Mouse (Mus musculus): ENCODE data around the gene Srrm2. TPM values are rescaled to one million over a fixed set of nuclear protein-coding genes. Genes with fewer than 3 reads are reported as not detected.

Srrm2 gene
- polyA plus RNA-seq, 1 experiment from 2014 or later: 502 TPM

DNA sequence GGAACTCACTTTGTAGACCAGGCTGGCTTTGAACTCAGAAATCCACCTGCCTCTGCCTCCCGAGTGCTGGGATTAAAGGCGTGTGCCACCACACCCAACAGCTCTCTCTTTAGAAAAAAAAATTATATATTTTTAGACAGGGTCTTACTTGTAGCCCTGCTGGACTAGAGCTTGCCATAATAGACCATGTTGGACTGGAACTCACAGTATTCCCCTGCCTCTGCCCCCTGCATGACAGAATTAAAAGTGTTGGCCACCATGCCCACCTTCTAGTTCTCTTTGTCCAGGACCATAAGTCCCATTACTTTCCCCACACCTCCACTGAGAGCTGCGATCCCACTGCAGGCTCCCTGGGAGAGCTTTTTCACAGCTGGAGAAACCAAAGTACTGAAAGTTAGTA lies 42.9 kb upstream of the Srrm2 start:
- no peak for ATAC-seq (ENCODE audit: low FRiP score, low read depth)
- Histone ChIP-seq H3K4me3 (no peak overlapping the region), H3K9ac (no peak overlapping the region), H3K36me3 (peaks cover 13% of the 10 kb centered on the region), H3K4me1 (replicated peaks) (peaks cover 22% of the 10 kb centered on the region), H3K27ac (replicated peaks) (no peak overlapping the region), H3K9me3 (no peaks in the 10 kb centered on the region), H3K27me3 (peaks cover 36% of the 10 kb centered on the region), H3K4me2 (no peak overlapping the region)
- WGBS: 82% methylated on average over 3 of the region's 3 CpGs

DNA sequence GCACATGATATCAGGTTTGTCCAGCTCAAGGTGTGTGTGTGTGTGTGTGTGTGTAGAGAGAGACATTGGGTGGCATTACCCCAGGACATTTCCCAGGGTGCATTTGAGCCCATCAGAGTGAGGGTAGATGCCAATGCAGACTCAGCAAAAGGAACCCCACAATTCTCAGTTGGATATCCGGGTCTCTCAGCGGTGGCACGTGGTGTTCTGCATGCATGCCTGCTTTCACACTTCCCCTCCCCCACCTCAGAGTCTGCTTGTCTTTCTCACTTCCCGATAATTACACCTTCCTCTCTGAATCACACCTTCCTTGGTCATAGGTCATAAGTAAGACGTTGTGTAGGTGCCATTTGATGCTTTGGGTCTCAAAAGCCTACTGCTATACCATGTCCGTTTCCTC lies 42.3 kb upstream of the Srrm2 start:
- Histone ChIP-seq H3K9me3 (no peaks in the 10 kb centered on the region), H3K4me3 (no peak overlapping the region), H3K4me1 (replicated peaks) (peaks cover 19% of the 10 kb centered on the region), H3K27ac (replicated peaks) (no peak overlapping the region), H3K9ac (no peak overlapping the region), H3K27me3 (peaks cover 31% of the 10 kb centered on the region), H3K4me2 (no peak overlapping the region), H3K36me3 (peaks cover 19% of the 10 kb centered on the region)
- ATAC-seq (ENCODE audit: low FRiP score, low read depth): no peak
- WGBS: 42% methylated on average over 6 of the region's 6 CpGs

DNA sequence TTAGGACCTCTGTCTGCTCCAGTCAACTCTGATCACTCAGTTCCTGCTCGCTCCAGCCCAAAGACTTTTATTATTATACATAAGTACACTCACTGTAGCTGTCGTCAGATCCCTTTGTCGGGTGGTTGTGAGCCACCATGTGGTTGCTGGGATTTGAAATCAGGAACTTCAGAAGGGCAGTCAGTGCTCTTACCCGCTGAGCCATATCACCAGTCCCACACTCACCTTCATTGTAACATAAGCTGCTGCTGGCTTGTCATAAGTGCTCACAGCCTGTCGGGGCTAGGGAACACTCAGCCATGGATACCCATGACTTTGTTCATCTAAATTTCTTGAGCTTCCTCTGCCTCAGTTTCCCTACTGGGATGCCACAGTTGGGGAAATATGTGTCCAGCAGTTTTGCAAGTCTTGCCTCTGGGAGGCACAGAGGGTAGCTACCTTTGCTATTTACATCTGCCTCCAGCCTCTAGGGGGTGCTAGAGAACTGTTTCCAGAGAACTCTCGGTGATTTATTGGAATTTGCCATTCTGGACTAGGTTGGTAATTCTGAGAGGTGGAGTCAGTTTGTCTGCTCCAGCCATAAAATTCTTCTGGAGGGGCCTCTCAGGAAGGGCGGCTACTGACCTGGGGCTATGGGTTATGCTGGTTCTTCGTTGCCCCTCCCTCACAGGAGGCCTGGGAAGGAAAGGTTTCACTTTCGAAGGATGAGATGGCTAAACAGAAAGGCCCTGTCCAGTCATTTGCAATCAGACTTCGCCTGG lies 41.5 kb upstream of the Srrm2 start:
- peaks cover 19% of the 10 kb centered on the region for H3K4me1 ChIP-seq (replicated peaks)
- no peak overlapping the region for H3K4me2 ChIP-seq
- no peaks in the 10 kb centered on the region for H3K9me3 ChIP-seq
- no peak overlapping the region for H3K4me3 ChIP-seq
- peaks cover 23% of the 10 kb centered on the region for H3K27me3 ChIP-seq
- WGBS: 34% methylated on average over 10 of the region's 10 CpGs
- no peak for ATAC-seq (ENCODE audit: low FRiP score, low read depth)
- H3K9ac ChIP-seq: no peak overlapping the region
- H3K36me3 ChIP-seq: peaks cover 27% of the 10 kb centered on the region
- H3K27ac ChIP-seq (replicated peaks): no peak overlapping the region

DNA sequence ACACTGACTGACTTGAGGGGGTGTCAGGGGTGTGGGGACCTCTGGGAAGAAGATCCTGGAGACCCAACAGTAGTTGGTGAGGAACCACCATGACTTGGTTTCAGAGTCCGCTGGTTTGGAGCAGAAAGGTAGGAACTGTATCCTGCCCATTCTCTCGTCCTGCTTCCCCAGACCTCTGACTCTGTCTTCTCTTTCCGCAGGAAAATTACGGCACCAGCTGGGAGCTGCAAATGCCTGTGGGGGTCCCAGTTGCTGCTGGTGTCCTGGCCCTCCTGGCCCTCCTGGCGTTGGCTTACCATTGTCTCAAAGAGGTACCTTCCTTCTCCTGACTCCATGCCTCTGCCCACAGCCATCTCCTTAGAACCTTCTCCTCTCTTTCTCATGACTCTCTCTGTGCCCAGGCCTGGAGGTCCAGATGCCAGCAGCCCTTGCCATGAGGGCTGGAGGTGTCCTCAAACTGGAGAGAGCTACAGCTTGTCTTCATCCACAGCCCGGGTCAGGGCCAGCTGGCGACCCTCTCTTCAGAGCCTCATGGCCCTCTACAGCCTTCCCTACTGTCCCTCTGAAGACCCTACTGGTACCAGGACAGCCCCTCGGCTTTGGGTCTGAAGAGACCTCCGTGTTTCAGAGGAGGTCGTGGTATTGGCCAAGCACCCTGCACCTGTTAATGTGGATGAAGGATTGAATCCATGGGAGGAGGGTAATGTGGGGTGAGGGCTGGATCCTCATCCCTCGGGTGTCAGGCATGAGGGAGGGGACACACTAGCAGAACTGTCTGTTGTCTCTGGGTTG lies 40.7 kb upstream of the Srrm2 start:
- 78% methylated on average over 11 of the region's 11 CpGs for WGBS
- ATAC-seq (ENCODE audit: low FRiP score, low read depth): no peak
- no peak overlapping the region for H3K4me2 ChIP-seq
- peaks cover 17% of the 10 kb centered on the region for H3K27me3 ChIP-seq
- no peaks in the 10 kb centered on the region for H3K9me3 ChIP-seq
- no peak overlapping the region for H3K9ac ChIP-seq
- H3K4me3 ChIP-seq: no peak overlapping the region
- no peak overlapping the region for H3K27ac ChIP-seq (replicated peaks)
- H3K4me1 ChIP-seq (replicated peaks): peaks cover 18% of the 10 kb centered on the region
- peaks cover 34% of the 10 kb centered on the region for H3K36me3 ChIP-seq

DNA sequence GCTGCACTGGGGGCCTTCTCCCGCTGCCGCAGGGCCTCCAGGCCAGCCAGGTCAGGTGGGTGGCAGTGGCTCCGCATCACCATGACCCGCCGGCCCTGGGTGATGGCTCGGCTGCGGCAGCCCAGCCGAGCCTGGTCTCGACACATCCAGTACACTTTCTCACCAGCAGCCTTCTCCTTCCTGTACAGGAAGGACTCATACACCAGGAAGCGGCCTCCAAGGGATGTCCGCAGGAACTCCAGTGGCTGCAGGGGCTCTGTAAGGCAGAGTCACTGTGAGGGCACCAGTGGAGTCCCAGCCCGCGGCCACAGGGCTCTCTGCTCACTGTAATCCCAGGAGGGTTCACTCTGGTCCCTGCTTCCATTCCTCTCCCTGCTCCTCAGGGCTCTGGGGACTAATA lies 34.6 kb upstream of the Srrm2 start:
- H3K27me3 ChIP-seq: no peaks in the 10 kb centered on the region
- H3K27ac ChIP-seq (replicated peaks): no peak overlapping the region
- H3K9me3 ChIP-seq: no peaks in the 10 kb centered on the region
- no peaks in the 10 kb centered on the region for H3K4me1 ChIP-seq (replicated peaks)
- H3K36me3 ChIP-seq: peaks cover 91% of the 10 kb centered on the region
- no peak overlapping the region for H3K4me2 ChIP-seq
- H3K4me3 ChIP-seq: no peak overlapping the region
- ATAC-seq (ENCODE audit: low FRiP score, low read depth): no peak
- WGBS: 93% methylated on average over 13 of the region's 13 CpGs
- no peak overlapping the region for H3K9ac ChIP-seq

DNA sequence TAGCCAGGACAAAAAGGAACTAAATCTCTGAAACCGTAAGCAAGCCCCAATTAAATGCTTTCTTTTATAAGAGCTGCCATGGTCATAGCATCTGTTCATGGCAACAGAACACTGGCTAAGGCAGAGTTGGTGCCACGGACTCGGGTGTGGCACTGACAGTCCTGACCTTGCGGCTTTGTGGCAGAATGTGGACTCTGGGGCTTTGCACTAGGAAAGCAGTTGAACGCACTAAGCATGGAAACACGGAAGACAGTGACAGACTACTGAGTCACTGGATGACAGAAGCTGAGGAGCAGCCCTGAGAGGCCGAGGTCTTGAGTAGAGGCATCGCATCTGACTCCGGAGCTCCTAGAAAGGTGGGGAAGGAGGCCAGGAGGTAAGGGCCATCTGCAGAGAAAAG lies 32.8 kb upstream of the Srrm2 start:
- Histone ChIP-seq H3K9ac (no peak overlapping the region), H3K36me3 (peaks cover 95% of the 10 kb centered on the region), H3K4me1 (replicated peaks) (no peaks in the 10 kb centered on the region), H3K4me3 (no peak overlapping the region), H3K27me3 (no peaks in the 10 kb centered on the region), H3K27ac (replicated peaks) (no peak overlapping the region), H3K4me2 (no peak overlapping the region), H3K9me3 (no peaks in the 10 kb centered on the region)
- 94% methylated on average over 9 of the region's 9 CpGs for WGBS
- no peak for ATAC-seq (ENCODE audit: low FRiP score, low read depth)

DNA sequence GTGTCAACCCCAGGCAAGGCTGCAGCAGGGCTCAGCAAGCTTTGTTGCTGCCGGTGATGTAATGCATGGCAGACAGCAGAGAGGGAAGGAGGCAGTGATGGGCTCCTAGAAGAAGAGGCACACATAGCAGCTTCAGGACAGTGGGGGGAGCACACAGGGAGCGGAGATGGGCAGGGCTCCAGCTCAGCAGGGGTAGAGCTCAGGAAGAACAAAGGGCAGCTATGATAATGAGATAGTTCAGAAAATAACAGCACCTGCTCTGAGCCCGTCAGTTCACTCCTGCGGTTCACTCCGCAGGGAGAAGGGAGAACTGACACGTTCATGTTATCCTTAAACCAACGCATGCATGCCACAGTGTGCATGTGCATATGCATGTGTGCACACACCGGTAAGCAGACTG lies 31.5 kb upstream of the Srrm2 start:
- Histone ChIP-seq H3K4me1 (replicated peaks) (no peaks in the 10 kb centered on the region), H3K9me3 (no peaks in the 10 kb centered on the region), H3K27me3 (no peaks in the 10 kb centered on the region), H3K4me2 (no peak overlapping the region), H3K9ac (no peak overlapping the region), H3K36me3 (peaks cover 83% of the 10 kb centered on the region), H3K27ac (replicated peaks) (no peak overlapping the region), H3K4me3 (no peak overlapping the region)
- no peak for ATAC-seq (ENCODE audit: low FRiP score, low read depth)
- 53% methylated on average over 8 of the region's 8 CpGs for WGBS

DNA sequence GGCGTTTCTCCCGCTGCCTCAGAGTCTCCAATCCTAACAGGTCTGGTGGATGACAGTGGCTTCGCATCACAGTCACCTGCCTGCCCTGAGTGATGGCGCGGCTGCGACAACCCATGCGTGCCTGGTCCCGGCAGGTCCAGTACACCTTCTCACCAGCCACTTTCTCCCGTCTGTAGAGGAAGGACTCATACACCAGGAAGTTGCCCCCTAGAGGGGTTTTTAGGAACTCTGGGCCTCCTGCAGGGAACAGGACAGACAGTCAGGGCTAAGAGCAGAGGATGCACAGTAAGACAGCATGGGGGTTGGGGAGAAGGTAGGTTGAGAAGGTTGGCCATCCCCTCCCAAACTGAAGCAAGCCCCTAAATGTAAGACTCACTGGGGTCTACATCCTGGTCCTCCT lies 30.1 kb upstream of the Srrm2 start:
- Histone ChIP-seq H3K9me3 (no peaks in the 10 kb centered on the region), H3K9ac (no peak overlapping the region), H3K27me3 (no peaks in the 10 kb centered on the region), H3K27ac (replicated peaks) (no peak overlapping the region), H3K4me3 (no peak overlapping the region), H3K36me3 (peaks cover 69% of the 10 kb centered on the region), H3K4me2 (no peak overlapping the region), H3K4me1 (replicated peaks) (no peaks in the 10 kb centered on the region)
- 95% methylated on average over 9 of the region's 9 CpGs for WGBS
- no peak for ATAC-seq (ENCODE audit: low FRiP score, low read depth)

DNA sequence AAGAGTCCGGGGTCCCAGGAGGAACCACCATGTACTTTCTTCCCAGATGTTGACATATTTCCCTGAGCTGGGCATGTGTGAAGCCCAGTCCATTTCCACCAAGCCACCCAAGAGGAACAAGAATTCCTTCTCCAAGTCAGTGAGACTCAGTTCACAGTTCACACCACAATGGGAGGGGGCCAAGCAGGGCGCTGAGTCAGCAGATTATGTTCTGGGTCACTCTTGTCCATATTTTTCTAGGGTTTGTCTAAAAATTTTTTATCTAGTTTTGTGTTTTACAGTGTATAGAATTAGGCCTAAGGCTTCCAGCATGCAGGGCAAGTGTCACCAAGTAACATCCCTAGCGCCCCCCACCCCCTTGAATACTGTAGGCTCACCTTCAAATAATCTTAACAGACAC lies 29.2 kb upstream of the Srrm2 start:
- Histone ChIP-seq H3K4me3 (no peak overlapping the region), H3K36me3 (peaks cover 60% of the 10 kb centered on the region), H3K27ac (replicated peaks) (no peak overlapping the region), H3K9me3 (no peaks in the 10 kb centered on the region), H3K4me2 (no peak overlapping the region), H3K4me1 (replicated peaks) (no peaks in the 10 kb centered on the region), H3K27me3 (no peaks in the 10 kb centered on the region), H3K9ac (no peak overlapping the region)
- 100% methylated on average over 3 of the region's 3 CpGs for WGBS
- no peak for ATAC-seq (ENCODE audit: low FRiP score, low read depth)

DNA sequence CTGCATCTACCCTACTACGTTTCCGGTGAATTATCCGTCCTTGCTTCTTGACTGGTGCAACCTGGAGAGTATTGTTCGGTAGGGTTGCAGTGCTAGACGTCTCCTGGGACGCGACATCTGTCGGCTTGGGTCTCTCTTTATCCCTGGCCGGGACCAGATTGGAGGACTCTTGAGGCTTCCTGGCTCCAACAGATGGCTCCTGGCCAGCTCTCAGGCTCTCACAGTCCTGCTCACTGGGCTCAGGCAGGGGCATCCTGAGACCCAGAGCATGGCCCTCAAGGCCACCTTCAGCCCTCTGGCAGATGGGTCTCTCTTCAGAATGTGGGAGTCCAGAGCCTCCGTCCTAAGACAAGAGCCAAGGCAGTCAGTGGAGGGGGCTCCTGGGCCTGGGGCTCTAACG lies 27.4 kb upstream of the Srrm2 start:
- Histone ChIP-seq H3K9ac (no peak overlapping the region), H3K27me3 (no peaks in the 10 kb centered on the region), H3K4me1 (replicated peaks) (no peaks in the 10 kb centered on the region), H3K4me3 (no peak overlapping the region), H3K36me3 (peaks cover 51% of the 10 kb centered on the region), H3K4me2 (no peak overlapping the region), H3K27ac (replicated peaks) (no peak overlapping the region), H3K9me3 (no peaks in the 10 kb centered on the region)
- WGBS: 84% methylated on average over 11 of the region's 11 CpGs
- ATAC-seq (ENCODE audit: low FRiP score, low read depth): no peak; the same call in 1 of the 2 replicates

DNA sequence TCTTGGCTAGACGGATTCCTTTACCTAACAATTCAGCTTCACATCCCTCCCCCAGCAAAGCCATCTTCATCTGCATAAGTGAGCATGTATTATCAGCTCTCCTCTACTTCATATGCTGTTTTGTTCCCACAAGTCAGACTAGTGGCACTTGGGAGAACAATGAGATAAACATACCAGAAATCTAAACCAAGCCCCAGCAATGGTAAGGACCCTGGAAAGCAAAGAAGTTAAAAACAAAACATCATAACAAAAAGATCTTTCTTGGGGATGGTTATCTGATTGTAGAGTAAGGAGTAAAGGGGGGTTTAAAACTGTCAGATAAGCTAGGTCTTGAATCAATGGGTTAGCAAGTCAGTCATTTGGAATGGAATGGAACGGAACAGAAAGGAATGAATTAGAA lies 19.8 kb upstream of the Srrm2 start:
- WGBS: 2% methylated on average over 2 of the region's 2 CpGs
- no peak for ATAC-seq (ENCODE audit: low FRiP score, low read depth)
- H3K27ac ChIP-seq (replicated peaks): peak overlapping the region; percentile 94

DNA sequence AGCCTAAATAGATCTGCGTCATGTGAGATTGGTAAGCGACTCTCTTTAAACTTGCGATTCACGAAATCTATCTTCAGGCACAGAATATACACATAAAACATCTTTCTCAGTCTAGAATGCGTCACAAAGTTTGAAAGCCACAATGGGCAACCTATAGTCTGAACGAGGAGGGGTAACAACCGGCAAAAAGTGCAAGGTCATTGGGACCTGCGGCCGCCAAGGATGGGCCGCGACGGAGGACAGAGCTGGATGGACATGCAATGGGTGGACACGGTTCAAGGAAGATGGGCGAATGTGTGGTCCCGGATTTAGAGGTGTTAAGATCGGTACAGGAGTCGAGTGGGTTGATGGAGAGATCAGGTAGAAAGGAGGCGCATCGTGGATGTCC lies 19.4 kb upstream of the Srrm2 start:
- WGBS: under 1% methylated on average over 19 of the region's 19 CpGs
- peaks cover 9% of the 10 kb centered on the region; the same call in 1 of the 2 replicates for H3K36me3 ChIP-seq
- H3K9me3 ChIP-seq: no peaks in the 10 kb centered on the region
- H3K4me2 ChIP-seq: peak overlapping the region; percentile 67
- ATAC-seq (ENCODE audit: low FRiP score, low read depth): no peak
- H3K27ac ChIP-seq (replicated peaks): peak overlapping the region; percentile 94
- peak overlapping the region; percentile 97 for H3K9ac ChIP-seq
- H3K4me1 ChIP-seq (replicated peaks): peaks cover 27% of the 10 kb centered on the region
- no peaks in the 10 kb centered on the region for H3K27me3 ChIP-seq
- H3K4me3 ChIP-seq: peak overlapping the region; percentile 94

More for the DNA sequence above, 19.8 kb upstream of the Srrm2 start:
- no peaks in the 10 kb centered on the region for H3K27me3 ChIP-seq
- H3K9ac ChIP-seq: peak overlapping the region; percentile 97
- peak overlapping the region; percentile 67 for H3K4me2 ChIP-seq
- H3K36me3 ChIP-seq: peaks cover 9% of the 10 kb centered on the region; the same call in 1 of the 2 replicates
- peaks cover 27% of the 10 kb centered on the region for H3K4me1 ChIP-seq (replicated peaks)
- H3K9me3 ChIP-seq: no peaks in the 10 kb centered on the region
- H3K4me3 ChIP-seq: peak overlapping the region; percentile 94

Measured in hindbrain, embryonic 15.5 days (tissue).